Mouse (Mus musculus): ENCODE measurements around the gene Prss44. TPM values are rescaled to one million over a fixed set of nuclear protein-coding genes. Genes with fewer than 3 reads are reported as not detected.

Gene Prss44
- total and polyA plus RNA-seq, 2 experiments from 2014 or later = not detected

DNA sequence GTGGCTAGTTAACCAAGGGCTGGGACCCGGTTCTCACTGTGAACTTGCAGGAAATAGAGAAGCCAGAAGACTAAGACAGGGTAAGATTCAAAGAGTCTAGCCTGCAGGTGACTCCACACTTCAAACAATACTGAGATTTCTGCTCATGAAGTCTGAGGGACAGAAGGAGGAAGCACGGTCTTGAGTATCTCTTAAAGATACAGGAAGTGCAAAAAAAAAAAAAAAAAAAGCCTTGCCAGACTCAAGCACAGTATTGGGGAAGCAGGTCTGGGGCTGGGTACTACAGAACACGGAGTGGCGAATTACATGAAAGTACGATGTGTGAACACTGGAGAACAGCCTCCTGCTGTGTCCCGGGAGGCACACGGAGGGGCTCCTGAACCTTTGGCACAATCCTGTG, 12.0 kb downstream of the Prss44 start:
- WGBS = 64% methylated on average over 7 of the region's 7 CpGs
- H3K4me2 ChIP-seq (ENCODE audit: low read depth) = no peak overlapping the region

DNA sequence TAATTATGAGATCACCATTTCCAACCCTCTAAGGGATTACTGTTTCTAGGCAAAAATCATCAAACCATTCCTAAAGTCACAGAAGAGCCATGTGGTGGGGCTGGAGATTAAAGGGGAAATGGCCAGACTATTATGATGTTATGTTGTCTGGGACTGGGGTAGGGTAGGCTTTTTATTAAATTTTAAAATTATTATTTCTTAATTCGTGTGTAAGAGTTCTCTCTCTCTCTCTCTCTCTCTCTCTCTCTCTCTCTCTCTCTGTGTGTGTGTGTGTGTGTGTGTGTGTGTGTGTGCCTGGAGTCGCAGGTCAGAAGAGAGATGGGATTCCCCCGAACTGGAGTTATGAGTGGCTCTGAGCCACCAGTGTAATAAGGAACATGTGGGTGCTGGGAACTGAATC, 12.6 kb downstream of the Prss44 start, which contains the start of gene Prss43:
Prss43 (plus strand) TSS at position 301 of the 400 bp plus-strand sequence.
- H3K27me3 ChIP-seq (ENCODE audit: insufficient read depth, low read length) = no peaks in the 10 kb centered on the region
- no peaks in the 10 kb centered on the region for H3K36me3 ChIP-seq (ENCODE audit: insufficient read depth)
- no peak within 1 kb of the TSS for H3K27ac ChIP-seq (ENCODE audit: low read depth, low read length)
- DNase-seq = no peak
- TF ChIP-seq CTCF (IDR thresholded peaks at IDR 0.05; ENCODE audit: low read depth) = no peak
- 91% methylated on average over 3 of the region's 3 CpGs for WGBS
- ATAC-seq = no peak
- no peak within 1 kb of the TSS for H3K4me2 ChIP-seq (ENCODE audit: low read depth)
- H3K4me1 ChIP-seq (ENCODE audit: insufficient read depth) = no peaks in the 10 kb centered on the region
- no peak within 1 kb of the TSS for H3K9ac ChIP-seq
- H3K9me3 ChIP-seq (ENCODE audit: low read length) = no peaks in the 10 kb centered on the region
- no peak within 1 kb of the TSS for H3K4me3 ChIP-seq (ENCODE audit: low read depth, low read length)

More for the DNA sequence above, 12.0 kb downstream of the Prss44 start:
- no peak overlapping the region for H3K27ac ChIP-seq (ENCODE audit: low read depth, low read length)
- DNase-seq (no peak), ATAC-seq (no peak)
- H3K9ac ChIP-seq = no peak overlapping the region
- no peak overlapping the region for H3K4me3 ChIP-seq (ENCODE audit: low read depth, low read length)
- no peaks in the 10 kb centered on the region for H3K4me1 ChIP-seq (ENCODE audit: insufficient read depth)
- no peak for TF ChIP-seq CTCF (IDR thresholded peaks at IDR 0.05; ENCODE audit: low read depth)
- H3K9me3 ChIP-seq (ENCODE audit: low read length) = no peaks in the 10 kb centered on the region
- H3K36me3 ChIP-seq (ENCODE audit: insufficient read depth) = no peaks in the 10 kb centered on the region
- no peaks in the 10 kb centered on the region for H3K27me3 ChIP-seq (ENCODE audit: insufficient read depth, low read length)

GRCm38 (mm10) chr9:110833021-110833420, 19.2 kb downstream of the Prss44 start:
- H3K27ac ChIP-seq (ENCODE audit: low read depth, low read length) = no peak overlapping the region
- H3K9ac ChIP-seq = no peak overlapping the region
- H3K4me1 ChIP-seq (ENCODE audit: insufficient read depth) = no peaks in the 10 kb centered on the region
- no peaks in the 10 kb centered on the region for H3K9me3 ChIP-seq (ENCODE audit: low read length)
- WGBS = 73% methylated on average over 5 of the region's 5 CpGs
- H3K4me2 ChIP-seq (ENCODE audit: low read depth) = no peak overlapping the region
- peak; percentile 9 for DNase-seq
- no peak for ATAC-seq
- H3K4me3 ChIP-seq (ENCODE audit: low read depth, low read length) = no peak overlapping the region
- no peak for TF ChIP-seq CTCF (IDR thresholded peaks at IDR 0.05; ENCODE audit: low read depth)
- H3K27me3 ChIP-seq (ENCODE audit: insufficient read depth, low read length) = no peaks in the 10 kb centered on the region
- no peaks in the 10 kb centered on the region for H3K36me3 ChIP-seq (ENCODE audit: insufficient read depth)

DNA sequence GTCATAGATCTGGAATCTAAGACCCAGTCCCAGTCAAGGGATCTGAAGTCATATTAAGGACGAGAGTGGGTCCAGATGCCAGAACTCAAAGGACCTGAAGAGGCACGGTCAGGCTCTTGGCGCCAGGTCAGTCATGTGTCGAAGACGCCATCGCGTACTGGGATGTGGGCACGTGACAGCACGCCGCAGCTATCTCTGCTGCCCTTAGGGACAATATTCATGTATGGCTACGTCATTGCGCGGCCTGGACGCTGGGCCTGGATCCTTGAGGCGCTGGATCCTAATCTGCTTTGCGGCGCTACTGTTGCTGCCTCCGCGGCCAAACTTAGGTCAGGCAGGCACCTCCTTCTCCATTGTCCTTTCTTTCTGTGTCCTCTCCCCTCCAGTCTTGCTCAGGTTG, 20.6 kb downstream of the Prss44 start, which contains the start of gene Prss45:
Prss45 (plus strand) TSS at position 178 of the 400 bp plus-strand sequence.
- 82% methylated on average over 19 of the region's 19 CpGs for WGBS
- no peak for TF ChIP-seq CTCF (IDR thresholded peaks at IDR 0.05; ENCODE audit: low read depth)
- H3K4me2 ChIP-seq (ENCODE audit: low read depth) = no peak within 1 kb of the TSS
- DNase-seq (no peak), ATAC-seq (no peak)
- H3K36me3 ChIP-seq (ENCODE audit: insufficient read depth) = no peaks in the 10 kb centered on the region
- H3K27ac ChIP-seq (ENCODE audit: low read depth, low read length) = no peak within 1 kb of the TSS
- no peaks in the 10 kb centered on the region for H3K4me1 ChIP-seq (ENCODE audit: insufficient read depth)
- H3K9ac ChIP-seq = no peak within 1 kb of the TSS
- H3K4me3 ChIP-seq (ENCODE audit: low read depth, low read length) = no peak within 1 kb of the TSS
- no peaks in the 10 kb centered on the region for H3K9me3 ChIP-seq (ENCODE audit: low read length)
- no peaks in the 10 kb centered on the region for H3K27me3 ChIP-seq (ENCODE audit: insufficient read depth, low read length)

DNA sequence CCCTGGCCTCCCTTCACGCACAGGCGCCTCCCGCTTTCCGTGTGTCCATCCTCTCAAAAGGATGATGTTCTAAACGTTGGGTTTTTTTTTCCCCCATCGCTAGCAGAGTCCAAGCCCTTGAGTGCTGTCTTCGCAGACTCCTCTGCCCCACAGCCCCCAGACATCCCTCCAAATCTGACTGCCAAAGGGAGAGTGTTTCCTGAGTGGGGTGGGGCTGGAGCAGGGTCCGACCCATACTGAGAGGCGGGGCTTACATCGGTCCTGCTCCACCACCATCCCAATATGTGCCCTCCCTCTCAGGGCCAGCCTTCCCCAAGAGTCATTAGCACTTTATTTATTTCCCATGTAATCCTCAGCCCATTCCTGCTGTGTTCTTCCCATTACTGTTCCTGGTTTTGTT, 21.2 kb downstream of the Prss44 start:
- no peak for TF ChIP-seq CTCF (IDR thresholded peaks at IDR 0.05; ENCODE audit: low read depth)
- DNase-seq (no peak), ATAC-seq (no peak)
- 40% methylated on average over 10 of the region's 10 CpGs for WGBS
- H3K4me1 ChIP-seq (ENCODE audit: insufficient read depth) = no peaks in the 10 kb centered on the region
- no peak overlapping the region for H3K4me3 ChIP-seq (ENCODE audit: low read depth, low read length)
- no peak overlapping the region for H3K27ac ChIP-seq (ENCODE audit: low read depth, low read length)
- H3K9ac ChIP-seq = no peak overlapping the region
- H3K27me3 ChIP-seq (ENCODE audit: insufficient read depth, low read length) = no peaks in the 10 kb centered on the region
- H3K4me2 ChIP-seq (ENCODE audit: low read depth) = no peak overlapping the region
- no peaks in the 10 kb centered on the region for H3K9me3 ChIP-seq (ENCODE audit: low read length)
- no peaks in the 10 kb centered on the region for H3K36me3 ChIP-seq (ENCODE audit: insufficient read depth)

GRCm38 (mm10) chr9:110836112-110836511, 22.3 kb downstream of the Prss44 start:
- DNase-seq = no peak
- 63% methylated on average over 2 of the region's 2 CpGs for WGBS
- ATAC-seq = peak; percentile 56; the same call in 1 of the 2 replicates
- Histone ChIP-seq H3K4me3 (ENCODE audit: low read depth, low read length) (no peak overlapping the region), H3K27ac (ENCODE audit: low read depth, low read length) (no peak overlapping the region), H3K9me3 (ENCODE audit: low read length) (no peaks in the 10 kb centered on the region), H3K4me2 (ENCODE audit: low read depth) (no peak overlapping the region), H3K4me1 (ENCODE audit: insufficient read depth) (no peaks in the 10 kb centered on the region), H3K27me3 (ENCODE audit: insufficient read depth, low read length) (no peaks in the 10 kb centered on the region), H3K36me3 (ENCODE audit: insufficient read depth) (no peaks in the 10 kb centered on the region), H3K9ac (no peak overlapping the region)
- TF ChIP-seq CTCF (IDR thresholded peaks at IDR 0.05; ENCODE audit: low read depth) = no peak

DNA sequence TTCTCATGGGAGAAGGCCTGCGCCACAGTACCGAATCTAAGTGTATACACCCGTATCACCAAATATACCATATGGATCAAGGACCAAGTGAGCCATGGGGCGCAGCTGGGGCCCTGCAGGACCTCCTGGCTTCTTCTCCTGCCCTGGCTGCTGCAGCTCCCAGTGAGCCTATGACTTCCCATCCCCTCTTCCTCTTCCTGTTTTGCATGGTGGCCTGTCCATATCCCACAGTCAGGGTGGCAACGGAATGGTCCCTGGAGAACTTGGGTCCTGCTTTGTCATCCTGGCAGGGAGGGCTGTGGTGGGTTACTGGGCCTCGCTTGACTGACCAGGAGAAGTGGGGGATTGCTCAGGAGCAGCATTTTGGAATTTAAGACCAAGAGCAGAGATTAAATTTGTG, 27.1 kb downstream of the Prss44 start:
- H3K36me3 ChIP-seq (ENCODE audit: insufficient read depth) = no peaks in the 10 kb centered on the region
- no peak overlapping the region for H3K9ac ChIP-seq
- no peak overlapping the region for H3K27ac ChIP-seq (ENCODE audit: low read depth, low read length)
- H3K27me3 ChIP-seq (ENCODE audit: insufficient read depth, low read length) = no peaks in the 10 kb centered on the region
- ATAC-seq (no peak), DNase-seq (no peak)
- no peak overlapping the region for H3K4me2 ChIP-seq (ENCODE audit: low read depth)
- no peaks in the 10 kb centered on the region for H3K9me3 ChIP-seq (ENCODE audit: low read length)
- H3K4me3 ChIP-seq (ENCODE audit: low read depth, low read length) = no peak overlapping the region
- no peaks in the 10 kb centered on the region for H3K4me1 ChIP-seq (ENCODE audit: insufficient read depth)
- no peak for TF ChIP-seq CTCF (IDR thresholded peaks at IDR 0.05; ENCODE audit: low read depth)
- 76% methylated on average over 6 of the region's 6 CpGs for WGBS

All from forebrain, postnatal 0 days (tissue).